Mouse (Mus musculus): ENCODE results near the gene Dhdh.
A peak's percentile ranks its signal among the peaks of the same experiment; 100 is the strongest.

The Dhdh gene

GRCm38 (mm10) chr7:45449974-45450373, 38.6 kb downstream of the Dhdh start:
- DNase-seq: no peak

GRCm38 (mm10) chr7:45447325-45447990, 41.1 kb downstream of the Dhdh start:
- no peak for DNase-seq

GRCm38 (mm10) chr7:45446589-45446988, 42.0 kb downstream of the Dhdh start:
- DNase-seq: no peak

GRCm38 (mm10) chr7:45443526-45444420, 44.8 kb downstream of the Dhdh start:
- no peak for DNase-seq

GRCm38 (mm10) chr7:45437521-45438276, 50.9 kb downstream of the Dhdh start, which contains the start of gene Ruvbl2:
TSS of gene Ruvbl2 (minus strand) at chr7:45438096.
- DNase-seq: no peak

GRCm38 (mm10) chr7:45437046-45437445, 51.6 kb downstream of the Dhdh start:
- DNase-seq: no peak

GRCm38 (mm10) chr7:45436444-45436843, 52.2 kb downstream of the Dhdh start:
- no peak for DNase-seq

- DNase-seq: no peak
Measured at GRCm38 (mm10) chr7:45435038-45435437, 53.6 kb downstream of the Dhdh start.

GRCm38 (mm10) chr7:45434203-45435015, 54.2 kb downstream of the Dhdh start, which contains the start of gene Gys1:
TSS of gene Gys1 (plus strand) at chr7:45434844.
- DNase-seq: peak; percentile 100

GRCm38 (mm10) chr7:45433835-45434202, 54.8 kb downstream of the Dhdh start:
- DNase-seq: no peak

GRCm38 (mm10) chr7:45426556-45426955, 62.0 kb downstream of the Dhdh start:
- no peak for DNase-seq

GRCm38 (mm10) chr7:45421194-45421593, 67.4 kb downstream of the Dhdh start:
- DNase-seq: no peak
